Mouse (Mus musculus) CH12.LX (cell line): Measurements from ENCODE around the gene Map2k1. TPM values are rescaled to one million over a fixed set of nuclear protein-coding genes. Genes with fewer than 3 reads are reported as not detected.
A peak's percentile ranks its signal among the peaks of the same experiment; 100 is the strongest.
"Not testable (repeated sequence)": the region's sequence is repeated elsewhere in the genome, so short reads cannot be mapped to it uniquely, and the experiment has no call there.

Experiments used
- DNase-seq: peaks from one replicate; pipeline ENCODE4 v3.0.0-alpha.2; 2013; ENCODE audit errors: extremely low read depth
- H3K27ac ChIP-seq: 2 replicates; pipeline ENCODE4 v1.5.1; 2012; ENCODE audit warnings: low read depth, mild to moderate bottlenecking, control low read depth, moderate library complexity; ENCODE audit not compliant: insufficient read depth
- H3K27me3 ChIP-seq: replicated peaks from 2 replicates; pipeline ENCODE3; 2012; ENCODE audit warnings: inconsistent platforms
- H3K36me3 ChIP-seq, 2 experiments: replicated peaks in 1 of 2; 2 replicates each; pipeline versions ENCODE3 to v1.6.1; 2012; ENCODE audit warnings: inconsistent platforms in 1 of 2, low read length in 1 of 2, mild to moderate bottlenecking in 1 of 2, mixed read lengths in 1 of 2, moderate library complexity in 1 of 2; ENCODE audit not compliant: control insufficient read depth in 1 of 2, insufficient read depth in 1 of 2
- H3K4me1 ChIP-seq, 2 experiments: 2 replicates each; pipeline ENCODE4 v1.6.1; 2012; ENCODE audit warnings: inconsistent platforms in 1 of 2, moderate library complexity in 1 of 2; ENCODE audit not compliant: insufficient read depth in 2 of 2, control insufficient read depth in 1 of 2
- H3K4me2 ChIP-seq: 2 replicates; pipeline ENCODE4 v1.6.1; 2012; ENCODE audit warnings: low read depth, mild to moderate bottlenecking, control low read depth; ENCODE audit not compliant: poor library complexity, insufficient read depth, severe bottlenecking
- H3K4me3 ChIP-seq, 3 experiments: fragments of 150-350 bp in 1 of 3; sonication (generic) in 1 of 3; replicated peaks in 1 of 3; 2 replicates each; pipeline versions ENCODE3 to v1.5.1; 2011 to 2012; ENCODE audit warnings: low read depth in 2 of 3, low read length in 2 of 3, mild to moderate bottlenecking in 2 of 3, moderate library complexity in 2 of 3, control low read depth in 1 of 3, improper control_type of control experiment in 1 of 3, inconsistent platforms in 1 of 3, mixed read lengths in 1 of 3; ENCODE audit not compliant: poor library complexity in 1 of 3
- H3K79me2 ChIP-seq: replicated peaks from 2 replicates; pipeline ENCODE4 v1.6.1; 2012; ENCODE audit warnings: mild to moderate bottlenecking, moderate library complexity; ENCODE audit not compliant: control insufficient read depth, poor library complexity, insufficient read depth, severe bottlenecking; ENCODE audit errors: extremely low read depth
- H3K9ac ChIP-seq: 2 replicates; pipeline ENCODE4 v1.6.1; 2012; ENCODE audit warnings: low read depth, mild to moderate bottlenecking, control low read depth, moderate library complexity; ENCODE audit not compliant: insufficient read depth
- H3K9me3 ChIP-seq: replicated peaks from 2 replicates; pipeline ENCODE3; 2012; ENCODE audit warnings: low read length, inconsistent platforms, mixed read lengths
- BHLHE40 ChIP-seq: IDR thresholded peaks from 2 replicates; pipeline ENCODE4 v1.6.1; 2011; ENCODE audit warnings: mild to moderate bottlenecking, low read depth, low read length, improper control_type of control experiment
- CTCF ChIP-seq, 2 experiments: IDR thresholded peaks in 1 of 2; conservative IDR thresholded peaks in 1 of 2; 2 replicates each; pipeline ENCODE4 v1.5.1; 2011 to 2012; ENCODE audit warnings: low read depth in 2 of 2, low read length in 2 of 2, improper control_type of control experiment in 1 of 2, inconsistent platforms in 1 of 2, mild to moderate bottlenecking in 1 of 2, moderate library complexity in 1 of 2
- E2F4 ChIP-seq: IDR thresholded peaks from 2 replicates; pipeline ENCODE4 v1.6.1; 2011; ENCODE audit warnings: low read depth, low read length, improper control_type of control experiment; ENCODE audit not compliant: insufficient replicate concordance
- ETS1 ChIP-seq: conservative IDR thresholded peaks from 2 replicates; pipeline ENCODE4 v1.6.1; 2012; ENCODE audit warnings: low read depth, mild to moderate bottlenecking, inconsistent platforms, low read length, improper control_type of control experiment, moderate library complexity
- GABPA ChIP-seq: IDR thresholded peaks from 2 replicates; pipeline ENCODE4 v1.6.1; 2012; ENCODE audit warnings: low read depth, low read length, improper control_type of control experiment, inconsistent platforms; ENCODE audit not compliant: insufficient replicate concordance
- HCFC1 ChIP-seq: IDR thresholded peaks from 2 replicates; pipeline ENCODE4 v1.6.1; 2012; ENCODE audit warnings: low read depth, mild to moderate bottlenecking, inconsistent platforms, low read length, improper control_type of control experiment
- IRF4 ChIP-seq: IDR thresholded peaks from 2 replicates; pipeline ENCODE4 v1.6.1; 2014; ENCODE audit warnings: low read depth, mild to moderate bottlenecking, inconsistent platforms, low read length, improper control_type of control experiment
- JUN ChIP-seq: IDR thresholded peaks from 2 replicates; pipeline ENCODE4 v1.6.1; 2011; ENCODE audit warnings: low read depth, mild to moderate bottlenecking, low read length, improper control_type of control experiment, moderate library complexity; ENCODE audit not compliant: insufficient read depth
- MAFK ChIP-seq: IDR thresholded peaks from 2 replicates; pipeline ENCODE4 v1.6.1; 2011; ENCODE audit warnings: low read length, improper control_type of control experiment; ENCODE audit not compliant: insufficient replicate concordance
- MAZ ChIP-seq: IDR thresholded peaks from 2 replicates; pipeline ENCODE4 v1.6.1; 2012; ENCODE audit warnings: low read depth, mild to moderate bottlenecking, inconsistent platforms, low read length, improper control_type of control experiment, moderate library complexity
- MEF2A ChIP-seq: IDR thresholded peaks from 2 replicates; pipeline ENCODE4 v1.6.1; 2014; ENCODE audit warnings: low read depth, mild to moderate bottlenecking, inconsistent platforms, low read length, improper control_type of control experiment, borderline replicate concordance
- MYC ChIP-seq: IDR thresholded peaks from 2 replicates; pipeline ENCODE4 v1.6.1; 2011; ENCODE audit warnings: low read depth, mild to moderate bottlenecking, improper control_type of control experiment, low read length
- NELFE ChIP-seq: IDR thresholded peaks from 2 replicates; pipeline ENCODE4 v1.6.1; 2011; ENCODE audit warnings: low read depth, low read length, improper control_type of control experiment
- NRF1 ChIP-seq: IDR thresholded peaks from 2 replicates; pipeline ENCODE4 v1.6.1; 2014; ENCODE audit warnings: low read depth, mild to moderate bottlenecking, inconsistent platforms, low read length, improper control_type of control experiment, moderate library complexity
- PAX5 ChIP-seq: IDR thresholded peaks from 2 replicates; pipeline ENCODE4 v1.6.1; 2012; ENCODE audit warnings: low read length, inconsistent platforms, mixed read lengths
- POLR2A ChIP-seq: IDR thresholded peaks from 2 replicates; pipeline ENCODE4 v1.6.1; 2011; ENCODE audit warnings: low read depth, mild to moderate bottlenecking, improper control_type of control experiment, low read length
- POLR2AphosphoS2 ChIP-seq: IDR thresholded peaks from 2 replicates; pipeline ENCODE4 v1.6.1; 2011; ENCODE audit warnings: low read depth, low read length, improper control_type of control experiment
- RAD21 ChIP-seq: IDR thresholded peaks from 2 replicates; pipeline ENCODE4 v1.6.1; 2011; ENCODE audit warnings: low read depth, mild to moderate bottlenecking, low read length, improper control_type of control experiment, moderate library complexity
- SIN3A ChIP-seq: IDR thresholded peaks from 2 replicates; pipeline ENCODE4 v1.6.1; 2012; ENCODE audit warnings: low read length, improper control_type of control experiment, inconsistent platforms
- SMC3 ChIP-seq: IDR thresholded peaks from 2 replicates; pipeline ENCODE4 v1.6.1; 2011; ENCODE audit warnings: low read depth, low read length, improper control_type of control experiment
- TBP ChIP-seq: conservative IDR thresholded peaks from 2 replicates; pipeline ENCODE4 v1.6.1; 2011; ENCODE audit warnings: low read depth, low read length, improper control_type of control experiment
- TCF12 ChIP-seq: IDR thresholded peaks from 2 replicates; pipeline ENCODE4 v1.6.1; 2014; ENCODE audit warnings: low read depth, mild to moderate bottlenecking, inconsistent platforms, low read length, improper control_type of control experiment
- USF1 ChIP-seq: IDR thresholded peaks from 2 replicates; pipeline ENCODE4 v1.6.1; 2014; ENCODE audit warnings: low read depth, mild to moderate bottlenecking, inconsistent platforms, low read length, improper control_type of control experiment
- ZC3H11A ChIP-seq: IDR thresholded peaks from 2 replicates; pipeline ENCODE4 v1.6.1; 2012; ENCODE audit warnings: low read depth, mild to moderate bottlenecking, inconsistent platforms, low read length, improper control_type of control experiment
- ZKSCAN1 ChIP-seq: IDR thresholded peaks from 2 replicates; pipeline ENCODE4 v1.6.1; 2012; ENCODE audit warnings: low read depth, inconsistent platforms, low read length, improper control_type of control experiment, borderline replicate concordance
- ZMIZ1 ChIP-seq: IDR thresholded peaks from 2 replicates; pipeline ENCODE4 v1.6.1; 2012; ENCODE audit warnings: low read depth, mild to moderate bottlenecking, inconsistent platforms, low read length, improper control_type of control experiment
- dilution Hi-C: fragments of 300-500 bp; cut with MboI; formaldehyde crosslinking; loops from 2 replicates; pipeline ENCODE4 v1.14.3; 2020; ENCODE audit warnings: low sequenced_read_pairs; ENCODE audit not compliant: extremely low pct_unique_long_range_greater_than_20kb, extremely low pct_ligation_motif_present
- in situ Hi-C: fragments of 300-500 bp; cut with MboI; formaldehyde crosslinking; loops from 3 replicates; pipeline ENCODE4 v1.14.3; 2019; ENCODE audit warnings: low sequenced_read_pairs, low pct_ligation_motif_present, low pct_unique_long_range_greater_than_20kb, mixed read lengths
- polyA plus RNA-seq: library from polyadenylated mRNA; unstranded; fragments of >175 nt; gene quantifications from 2 replicates; pipeline ENCODE4 v1.2.1, GENCODE M21; 2012; ENCODE audit warnings: low read depth; ENCODE audit not compliant: insufficient read length
- total RNA-seq, 2 experiments: library from RNA; depleted of rRNA; stranded (reverse); fragments of 300-350 nt in 1 of 2; fragments of >200 nt in 1 of 2; gene quantifications; 2 replicates each; pipeline ENCODE4 v1.2.3; 2012 to 2014

Map2k1 gene
- total and polyA plus RNA-seq, 3 experiments = 56.3 to 122 (median 74.0) TPM

DNA sequence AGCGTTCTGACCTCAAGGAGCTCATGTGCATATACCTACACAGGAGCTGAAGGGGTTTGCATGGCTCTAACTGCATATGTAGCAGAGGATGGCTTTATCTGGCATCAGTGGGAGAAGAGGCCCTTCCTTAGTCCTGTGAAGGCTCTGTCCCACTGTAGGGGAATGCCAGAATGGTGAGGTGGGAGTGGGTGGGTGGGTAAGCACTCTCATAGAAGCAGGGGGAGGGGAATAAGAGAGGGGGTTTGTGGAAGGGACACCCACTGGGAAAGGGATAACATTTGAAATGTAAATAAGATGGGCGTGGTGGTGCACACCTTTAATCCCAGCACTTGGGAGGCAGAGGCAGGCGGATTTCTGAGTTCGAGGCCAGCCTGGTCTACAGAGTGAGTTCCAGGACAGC, 49.7 kb upstream of the Map2k1 start:
- DNase-seq, H3K27me3 ChIP-seq, H3K9ac ChIP-seq, H3K4me2 ChIP-seq, H3K79me2 ChIP-seq, H3K4me3 ChIP-seq, H3K4me1 ChIP-seq, H3K27ac ChIP-seq, dilution Hi-C loops, H3K9me3 ChIP-seq: not testable (repeated sequence)
- in situ Hi-C loops = loop anchor here (25.0 kb wide), 1 partner anchor 634 kb away; no protein-coding TSS in a partner anchor
- peaks cover 58 to 86% of the 10 kb centered on the region in 2 experiments for H3K36me3 ChIP-seq

DNA sequence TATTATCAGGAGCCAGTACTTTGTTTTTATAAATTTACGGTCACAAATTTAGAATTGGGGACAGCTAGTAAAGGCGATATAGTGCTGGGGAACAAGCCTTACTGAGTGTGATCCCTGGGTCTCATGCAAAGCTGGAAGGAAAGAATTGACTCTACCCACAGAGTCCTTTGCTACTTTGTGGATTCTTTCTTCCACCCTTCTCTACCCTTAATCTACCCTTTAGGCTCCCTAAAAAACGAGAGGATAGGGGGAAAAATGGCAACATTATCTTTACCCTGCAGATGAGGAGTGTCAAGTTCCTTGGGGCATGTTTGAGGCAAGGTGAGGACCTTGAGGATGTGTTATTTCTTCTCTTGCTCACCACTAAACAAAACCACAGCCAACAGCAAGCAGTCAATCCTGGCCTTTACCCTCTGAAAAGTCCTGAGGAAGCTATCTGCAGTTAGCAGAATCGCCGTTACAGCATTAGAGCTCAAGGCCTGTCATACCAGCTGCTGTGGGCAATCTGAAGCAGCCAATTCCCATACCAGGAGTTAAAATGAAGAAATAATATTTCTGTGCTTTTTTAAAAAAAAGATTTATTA, 29.1 kb upstream of the Map2k1 start:
- Histone ChIP-seq H3K9me3 (no peaks in the 10 kb centered on the region), H3K4me3 (peak overlapping the region; percentile 94 to 99 (median 95)), H3K27me3 (no peaks in the 10 kb centered on the region), H3K4me2 (peak overlapping the region; percentile 99), H3K9ac (peak overlapping the region; percentile 87), H3K79me2 (peaks cover 56% of the 10 kb centered on the region), H3K36me3 (peaks cover 0 to 23% of the 10 kb centered on the region in 2 experiments), H3K27ac (no peak overlapping the region), H3K4me1 (peaks cover 0 to 12% of the 10 kb centered on the region in 2 experiments; a peak in 2 of 4 replicates)
- in situ Hi-C loops = no loop called here
- no peak for TF ChIP-seq MYC
- TF ChIP-seq TBP = no peak
- TF ChIP-seq POLR2AphosphoS2 = no peak
- TF ChIP-seq NELFE = no peak
- TF ChIP-seq PAX5 = no peak
- TF ChIP-seq CTCF (conservative IDR thresholded peaks at IDR 0.05 in 1 of 2, IDR thresholded peaks at IDR 0.05 in 1 of 2; ENCODE audit: low read depth in 2 of 2, low read length in 2 of 2) = no peak
- TF ChIP-seq GABPA = no peak
- no peak for TF ChIP-seq HCFC1
- no peak for TF ChIP-seq MAFK
- no peak for TF ChIP-seq USF1
- no peak for TF ChIP-seq SMC3
- no peak for TF ChIP-seq ZKSCAN1
- no peak for TF ChIP-seq POLR2A
- TF ChIP-seq BHLHE40 = no peak
- no peak for TF ChIP-seq JUN
- dilution Hi-C loops = no loop called here
- peak; percentile 28 for DNase-seq

GRCm38 (mm10) chr9:64281781-64282178, 28.3 kb upstream of the Map2k1 start:
- Histone ChIP-seq H3K9me3 (no peaks in the 10 kb centered on the region), H3K4me1 (peaks cover 0 to 12% of the 10 kb centered on the region in 2 experiments; a peak in 2 of 4 replicates), H3K79me2 (peaks cover 51% of the 10 kb centered on the region), H3K27me3 (no peaks in the 10 kb centered on the region), H3K9ac (peak overlapping the region; percentile 87), H3K36me3 (peaks cover 0 to 17% of the 10 kb centered on the region in 2 experiments), H3K4me3 (peak overlapping the region; percentile 94 to 99 (median 95)), H3K4me2 (peak overlapping the region; percentile 99; the same call in 1 of the 2 replicates), H3K27ac (peak overlapping the region; percentile 69)
- dilution Hi-C loops (no loop called here), in situ Hi-C loops (no loop called here)
- no peak for DNase-seq
- no peak for TF ChIP-seq IRF4
- no peak; the same call in 1 of the 2 replicates for TF ChIP-seq POLR2AphosphoS2
- TF ChIP-seq BHLHE40 = no peak
- TF ChIP-seq NRF1 = peak; percentile 8; the same call in 1 of the 2 replicates
- 0 out of 2 replicates have a peak, but pooled peaks have one; percentile 50 for TF ChIP-seq MAZ
- no peak for TF ChIP-seq RAD21
- TF ChIP-seq ETS1 = no peak
- 0 out of 2 replicates have a peak, but pooled peaks have one; percentile 53 for TF ChIP-seq E2F4
- 0 out of 2 replicates have a peak, but pooled peaks have one; percentile 22 for TF ChIP-seq MEF2A
- no peak for TF ChIP-seq ZC3H11A
- TF ChIP-seq TCF12 = no peak
- TF ChIP-seq SIN3A = peak; percentile 66
- no peak for TF ChIP-seq ZMIZ1
- no peak for TF ChIP-seq JUN
- peak; percentile 3; the same call in 1 of the 2 replicates for TF ChIP-seq HCFC1
